Mouse (Mus musculus): ENCODE data around the gene Gm37240. TPM values are rescaled to one million over a fixed set of nuclear protein-coding genes. Genes with fewer than 3 reads are reported as not detected.

The Gm37240 gene
- polyA plus RNA-seq, 1 experiment from 2014 or later: 7.2 TPM

- WGBS: 86% methylated on average over 4 of the region's 4 CpGs
- Histone ChIP-seq H3K9ac (no peak overlapping the region), H3K4me2 (no peak overlapping the region), H3K4me3 (no peak overlapping the region), H3K27me3 (replicated peaks) (no peaks in the 10 kb centered on the region), H3K27ac (replicated peaks) (no peak overlapping the region), H3K4me1 (peaks cover 15% of the 10 kb centered on the region), H3K36me3 (peaks cover 10% of the 10 kb centered on the region), H3K9me3 (no peaks in the 10 kb centered on the region)
- ATAC-seq (ENCODE audit: extremely low read depth, insufficient number of reproducible peaks, low FRiP score, low TSS enrichment): no peak
Measured at GRCm38 (mm10) chr3:84955857-84956256, 931.5 kb downstream of the Gm37240 start.

DNA sequence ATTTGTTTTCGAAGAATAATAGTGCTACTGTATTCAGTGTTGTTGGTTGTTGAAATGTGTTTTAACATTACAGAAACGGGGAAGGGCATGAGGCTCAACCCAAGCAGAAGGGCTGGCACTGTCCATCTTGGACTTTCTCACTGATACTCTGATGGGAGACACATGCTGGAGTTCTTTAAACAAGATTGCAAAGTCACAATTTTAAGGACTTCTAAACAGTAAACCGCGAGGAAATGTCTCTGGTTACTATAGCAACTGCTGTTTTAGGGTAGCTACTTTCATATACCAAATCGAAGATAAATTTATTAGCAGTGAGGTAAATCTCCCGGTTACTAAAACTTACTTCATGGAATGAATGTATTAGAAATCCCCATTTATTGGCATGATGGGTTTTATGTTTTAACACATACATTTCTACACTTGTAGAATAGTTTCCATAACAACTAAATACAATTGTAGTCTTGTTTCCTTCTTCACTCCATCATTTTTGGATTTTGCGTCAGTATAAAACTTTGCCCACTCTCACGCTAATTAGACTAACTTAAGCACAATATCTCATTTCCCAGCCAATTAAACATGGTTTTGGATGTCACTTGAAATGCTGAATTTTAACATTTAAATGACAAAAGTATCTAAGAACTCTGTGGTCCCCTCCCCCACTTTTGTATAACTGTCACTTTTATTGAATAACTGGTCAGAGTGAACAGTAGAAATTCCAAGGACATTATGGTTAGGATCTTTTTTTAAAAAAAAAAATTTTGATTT lies 932.1 kb downstream of the Gm37240 start:
- Histone ChIP-seq H3K9me3 (no peaks in the 10 kb centered on the region), H3K27ac (replicated peaks) (no peak overlapping the region), H3K4me3 (no peak overlapping the region), H3K9ac (no peak overlapping the region), H3K4me2 (no peak overlapping the region), H3K36me3 (peaks cover 8% of the 10 kb centered on the region), H3K4me1 (peaks cover 15% of the 10 kb centered on the region), H3K27me3 (replicated peaks) (no peaks in the 10 kb centered on the region)
- 91% methylated on average over 8 of the region's 8 CpGs for WGBS
- ATAC-seq (ENCODE audit: extremely low read depth, insufficient number of reproducible peaks, low FRiP score, low TSS enrichment): no peak

DNA sequence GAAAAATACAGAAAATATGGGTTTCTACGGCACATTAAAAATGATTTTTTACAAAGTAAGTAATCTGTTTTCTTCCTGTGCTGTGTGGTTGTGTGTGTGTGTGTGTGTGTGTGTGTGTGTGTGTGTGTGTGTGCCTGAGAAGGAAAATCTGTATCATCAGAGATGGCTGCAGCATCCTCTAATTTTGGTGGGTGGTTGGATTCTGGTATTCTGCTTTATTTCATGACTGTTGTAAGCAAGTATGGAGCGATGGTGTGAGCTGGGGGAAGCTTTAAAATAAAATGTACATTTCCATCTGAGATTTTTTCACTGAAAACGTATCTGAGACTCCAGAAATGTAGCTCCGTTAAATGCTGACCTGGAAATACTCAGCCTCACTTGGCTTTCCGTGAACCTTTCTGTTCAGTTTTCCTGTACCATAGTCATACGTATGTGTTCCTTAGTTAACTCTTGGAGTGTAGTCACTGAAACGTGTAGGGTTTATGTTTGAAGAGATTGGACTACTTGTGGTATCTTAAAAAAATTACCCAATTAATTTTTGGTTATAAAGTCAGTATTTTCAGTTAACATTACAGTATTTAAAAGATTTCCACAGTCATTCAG lies 934.6 kb downstream of the Gm37240 start:
- Histone ChIP-seq H3K4me1 (peaks cover 24% of the 10 kb centered on the region), H3K9ac (peak overlapping the region; percentile 72), H3K36me3 (no peaks in the 10 kb centered on the region), H3K9me3 (no peaks in the 10 kb centered on the region), H3K27ac (replicated peaks) (peak overlapping the region; percentile 66), H3K4me3 (peak overlapping the region; percentile 51), H3K4me2 (peak overlapping the region; percentile 67), H3K27me3 (replicated peaks) (no peaks in the 10 kb centered on the region)
- ATAC-seq (ENCODE audit: extremely low read depth, insufficient number of reproducible peaks, low FRiP score, low TSS enrichment): no peak
- 60% methylated on average over 7 of the region's 7 CpGs for WGBS

- Histone ChIP-seq H3K9me3 (no peaks in the 10 kb centered on the region), H3K4me2 (peak overlapping the region; percentile 67), H3K27ac (replicated peaks) (peak overlapping the region; percentile 66), H3K36me3 (no peaks in the 10 kb centered on the region), H3K4me1 (peaks cover 24% of the 10 kb centered on the region), H3K27me3 (replicated peaks) (no peaks in the 10 kb centered on the region), H3K4me3 (peak overlapping the region; percentile 51), H3K9ac (peak overlapping the region; percentile 72)
- ATAC-seq (ENCODE audit: extremely low read depth, insufficient number of reproducible peaks, low FRiP score, low TSS enrichment): no peak
- WGBS: 27% methylated on average over 13 of the region's 13 CpGs
Measured at GRCm38 (mm10) chr3:84952135-84952534, 935.2 kb downstream of the Gm37240 start.

DNA sequence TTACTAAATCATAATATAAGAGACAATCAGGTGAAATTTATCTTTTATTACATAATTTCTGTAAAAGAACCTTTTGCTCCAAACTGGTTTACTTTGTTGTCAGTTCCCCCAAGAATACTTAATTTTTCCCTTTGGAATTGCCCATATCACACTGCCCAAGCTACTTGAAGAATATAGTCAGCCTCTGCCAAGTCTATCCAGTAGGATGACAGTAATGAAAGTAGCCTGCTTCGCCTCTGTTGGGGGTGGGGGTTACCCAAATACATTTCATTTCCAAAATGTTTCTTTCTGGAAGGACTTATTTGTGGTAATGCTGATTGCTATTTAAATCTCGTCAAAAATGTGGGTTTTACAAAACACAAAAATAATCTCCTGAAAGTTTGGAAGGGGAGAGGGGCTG lies 935.6 kb downstream of the Gm37240 start:
- Histone ChIP-seq H3K36me3 (no peaks in the 10 kb centered on the region), H3K27me3 (replicated peaks) (no peaks in the 10 kb centered on the region), H3K4me2 (peak overlapping the region; percentile 67), H3K9me3 (no peaks in the 10 kb centered on the region), H3K27ac (replicated peaks) (peak overlapping the region; percentile 66), H3K4me1 (peaks cover 24% of the 10 kb centered on the region), H3K4me3 (peak overlapping the region; percentile 51), H3K9ac (peak overlapping the region; percentile 72)
- no peak for ATAC-seq (ENCODE audit: extremely low read depth, insufficient number of reproducible peaks, low FRiP score, low TSS enrichment)
- 53% methylated on average over 2 of the region's 2 CpGs for WGBS

GRCm38 (mm10) chr3:84949387-84949786 lies 937.9 kb downstream of the Gm37240 start:
- no peak for ATAC-seq (ENCODE audit: extremely low read depth, insufficient number of reproducible peaks, low FRiP score, low TSS enrichment)
- Histone ChIP-seq H3K9me3 (no peaks in the 10 kb centered on the region), H3K4me1 (peaks cover 24% of the 10 kb centered on the region), H3K9ac (no peak overlapping the region), H3K36me3 (no peaks in the 10 kb centered on the region), H3K27me3 (replicated peaks) (no peaks in the 10 kb centered on the region), H3K4me3 (no peak overlapping the region), H3K27ac (replicated peaks) (no peak overlapping the region), H3K4me2 (no peak overlapping the region)
- 87% methylated on average over 4 of the region's 4 CpGs for WGBS

DNA sequence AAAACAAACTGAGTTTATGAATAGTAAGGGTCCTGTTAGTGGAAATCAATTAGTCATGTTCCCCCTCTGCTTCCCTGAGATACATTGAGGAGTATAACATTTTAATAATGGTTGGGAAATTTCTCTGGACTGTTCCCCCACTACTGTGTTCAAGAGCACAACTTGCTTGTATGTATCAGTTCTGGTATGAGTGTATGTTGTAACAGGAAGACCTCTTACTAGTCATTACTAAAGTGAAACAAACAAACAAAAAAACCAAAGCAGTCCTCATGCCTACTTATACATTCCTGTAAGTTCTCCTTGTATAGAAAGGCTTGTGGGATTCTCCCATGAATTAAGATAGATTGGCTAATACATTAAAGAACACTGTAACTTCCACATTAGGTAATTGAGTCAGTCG lies 940.9 kb downstream of the Gm37240 start:
- Histone ChIP-seq H3K27ac (replicated peaks) (no peak overlapping the region), H3K9me3 (no peaks in the 10 kb centered on the region), H3K4me3 (no peak overlapping the region), H3K36me3 (no peaks in the 10 kb centered on the region), H3K4me1 (peaks cover 12% of the 10 kb centered on the region), H3K27me3 (replicated peaks) (no peaks in the 10 kb centered on the region), H3K4me2 (no peak overlapping the region), H3K9ac (no peak overlapping the region)
- WGBS: 83% methylated on average over 1 of the region's 1 CpGs
- ATAC-seq (ENCODE audit: extremely low read depth, insufficient number of reproducible peaks, low FRiP score, low TSS enrichment): no peak

DNA sequence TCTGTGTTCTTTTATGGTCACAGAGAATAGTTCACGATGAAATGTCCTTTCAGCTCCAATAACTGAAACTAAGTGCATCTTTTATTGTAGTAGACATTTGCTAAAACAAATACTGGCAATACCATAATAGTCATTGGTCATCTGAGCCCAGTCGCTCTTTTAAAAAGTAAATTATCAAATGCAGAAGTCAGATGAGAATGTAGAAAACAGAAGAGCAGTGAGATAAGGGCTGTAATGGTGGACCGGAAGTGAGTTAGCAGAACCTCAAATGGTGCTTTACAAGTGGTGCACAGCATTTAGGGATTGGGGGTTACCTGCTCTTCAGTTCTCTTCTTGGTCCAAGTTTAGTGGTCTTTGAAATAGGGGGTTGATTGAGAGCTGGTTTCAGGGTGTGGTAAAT lies 942.4 kb downstream of the Gm37240 start:
- Histone ChIP-seq H3K27me3 (replicated peaks) (no peaks in the 10 kb centered on the region), H3K4me3 (no peak overlapping the region), H3K9ac (no peak overlapping the region), H3K4me1 (peaks cover 9% of the 10 kb centered on the region; the same call in 1 of the 2 replicates), H3K27ac (replicated peaks) (no peak overlapping the region), H3K9me3 (no peaks in the 10 kb centered on the region), H3K4me2 (no peak overlapping the region), H3K36me3 (no peaks in the 10 kb centered on the region)
- no peak for ATAC-seq (ENCODE audit: extremely low read depth, insufficient number of reproducible peaks, low FRiP score, low TSS enrichment)
- WGBS: 83% methylated on average over 3 of the region's 3 CpGs

GRCm38 (mm10) chr3:84937360-84938355 lies 949.7 kb downstream of the Gm37240 start:
- Histone ChIP-seq H3K27me3 (replicated peaks) (no peaks in the 10 kb centered on the region), H3K4me3 (no peak overlapping the region), H3K9me3 (no peaks in the 10 kb centered on the region), H3K36me3 (no peaks in the 10 kb centered on the region), H3K27ac (replicated peaks) (no peak overlapping the region), H3K9ac (no peak overlapping the region), H3K4me2 (no peak overlapping the region), H3K4me1 (peaks cover 9% of the 10 kb centered on the region)
- ATAC-seq (ENCODE audit: extremely low read depth, insufficient number of reproducible peaks, low FRiP score, low TSS enrichment): no peak
- 70% methylated on average over 12 of the region's 12 CpGs for WGBS

DNA sequence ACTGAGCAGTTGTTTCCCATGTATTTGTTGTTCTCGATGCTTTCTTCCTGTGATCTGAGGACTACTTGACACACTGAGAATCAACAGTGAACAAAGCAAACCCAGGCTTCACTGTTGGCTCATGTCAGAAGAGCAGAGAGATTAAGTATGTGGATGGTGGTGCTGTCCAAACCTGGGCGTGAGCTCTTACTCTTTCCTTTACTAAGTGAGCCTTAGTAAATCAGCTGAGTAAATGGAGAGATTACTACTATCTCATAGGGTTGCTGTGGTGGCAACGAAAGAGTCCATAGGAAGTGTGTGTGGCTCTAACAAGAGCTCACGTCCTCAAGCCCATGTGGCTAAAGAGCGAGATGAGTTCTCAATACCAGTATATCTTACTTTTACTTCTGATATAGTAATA lies 950.4 kb downstream of the Gm37240 start:
- H3K9me3 ChIP-seq: no peaks in the 10 kb centered on the region
- no peak overlapping the region for H3K27ac ChIP-seq (replicated peaks)
- H3K4me3 ChIP-seq: no peak overlapping the region
- no peak overlapping the region for H3K4me2 ChIP-seq
- H3K9ac ChIP-seq: no peak overlapping the region
- 70% methylated on average over 5 of the region's 5 CpGs for WGBS
- peaks cover 9% of the 10 kb centered on the region for H3K4me1 ChIP-seq
- no peaks in the 10 kb centered on the region for H3K27me3 ChIP-seq (replicated peaks)
- H3K36me3 ChIP-seq: no peaks in the 10 kb centered on the region
- no peak for ATAC-seq (ENCODE audit: extremely low read depth, insufficient number of reproducible peaks, low FRiP score, low TSS enrichment)

DNA sequence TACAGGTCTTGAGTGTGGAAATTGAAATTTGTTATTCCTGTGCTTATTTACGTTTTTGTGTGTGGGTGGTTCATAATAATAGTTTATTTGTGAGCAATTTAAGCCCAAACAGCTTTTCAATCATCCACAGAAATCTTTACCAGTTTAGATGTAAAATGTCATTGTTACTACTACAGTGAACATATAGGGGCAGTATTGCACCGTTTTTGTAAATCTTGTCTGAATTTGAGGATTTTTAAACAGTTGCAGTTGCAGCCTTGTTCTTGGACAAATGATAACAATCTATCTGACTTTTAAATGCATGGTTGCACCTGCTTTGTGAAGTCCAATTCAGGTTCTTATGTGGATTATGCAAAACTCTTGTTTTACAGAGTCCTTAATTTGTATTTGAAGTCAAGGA lies 951.1 kb downstream of the Gm37240 start:
- Histone ChIP-seq H3K36me3 (no peaks in the 10 kb centered on the region), H3K4me2 (no peak overlapping the region), H3K27me3 (replicated peaks) (no peaks in the 10 kb centered on the region), H3K9ac (no peak overlapping the region), H3K4me3 (no peak overlapping the region), H3K27ac (replicated peaks) (no peak overlapping the region), H3K9me3 (no peaks in the 10 kb centered on the region), H3K4me1 (peaks cover 9% of the 10 kb centered on the region)
- ATAC-seq (ENCODE audit: extremely low read depth, insufficient number of reproducible peaks, low FRiP score, low TSS enrichment): no peak
- WGBS: 56% methylated on average over 2 of the region's 2 CpGs
